Mouse (Mus musculus): Measurements from ENCODE around the gene H2-T24. TPM values are rescaled to one million over a fixed set of nuclear protein-coding genes. Genes with fewer than 3 reads are reported as not detected.
"Not testable (repeated sequence)": the region's sequence is repeated elsewhere in the genome, so short reads cannot be mapped to it uniquely, and the experiment has no call there.

H2-T24 gene
- total RNA-seq (2021) = 1 to 10 TPM in 1 of 2 experiments, under 1 TPM in 1; 0.98 to 1.5 TPM
- long read RNA-seq, experiment 1 = 0 reads
- long read RNA-seq, experiment 2 = 0 reads

GRCm38 (mm10) chr17:36020191-36021073 lies at the start of gene H2-T24:
Gene H2-T24, minus strand, starts transcription at chr17:36020560.
- DNase-seq (ENCODE audit: low spot score) = peak; percentile 56

- DNase-seq (ENCODE audit: low spot score) = peak; percentile 87
These were observed 40.5 kb upstream of the H2-T24 start for GRCm38 (mm10) chr17:36060829-36061228.

DNA sequence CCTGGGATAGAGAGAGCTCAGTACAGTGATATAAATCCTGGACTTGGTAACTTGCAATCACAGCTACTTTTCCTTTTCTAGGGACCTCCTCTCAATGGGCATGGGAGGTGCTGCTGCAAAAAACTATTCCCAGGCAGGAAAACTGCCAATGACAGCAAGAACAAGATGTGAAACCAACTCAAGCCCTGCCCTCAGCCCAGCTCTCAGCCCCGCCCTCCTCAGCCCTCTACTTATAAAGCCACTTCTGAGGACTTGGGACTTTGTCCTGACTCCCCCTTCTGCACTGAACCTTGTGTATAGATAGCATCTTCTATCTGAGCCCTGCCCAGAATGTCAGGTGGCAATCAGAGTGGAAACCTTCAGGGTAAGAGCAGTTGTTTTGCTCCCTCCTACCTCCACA lies 38.0 kb upstream of the H2-T24 start, which contains the start of gene Gm11127:
Gene Gm11127 (minus strand): TSS at position 10 of the 400 bp plus-strand sequence.
- DNase-seq (ENCODE audit: low spot score) = not testable (repeated sequence)

DNA sequence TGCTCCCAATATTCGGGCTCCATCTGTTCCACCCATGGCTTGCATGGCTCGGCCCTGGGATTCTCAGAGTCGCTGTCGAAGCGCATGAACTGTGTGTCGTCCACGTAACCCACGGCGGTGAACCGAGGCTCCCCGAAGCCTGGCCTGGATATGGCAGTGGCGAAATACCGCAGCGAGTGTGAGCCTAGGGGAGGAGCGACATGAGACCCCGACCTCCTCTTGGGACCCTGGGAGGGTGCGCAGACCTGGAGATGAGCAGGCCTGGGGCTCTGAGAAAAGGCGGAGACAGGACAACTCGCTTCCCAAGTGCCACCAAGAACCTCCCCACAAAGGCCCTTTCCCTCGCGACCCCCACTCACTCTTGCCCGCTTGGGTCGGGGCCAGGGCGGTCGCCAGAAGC lies 37.6 kb upstream of the H2-T24 start:
- DNase-seq (ENCODE audit: low spot score) = not testable (repeated sequence)

DNA sequence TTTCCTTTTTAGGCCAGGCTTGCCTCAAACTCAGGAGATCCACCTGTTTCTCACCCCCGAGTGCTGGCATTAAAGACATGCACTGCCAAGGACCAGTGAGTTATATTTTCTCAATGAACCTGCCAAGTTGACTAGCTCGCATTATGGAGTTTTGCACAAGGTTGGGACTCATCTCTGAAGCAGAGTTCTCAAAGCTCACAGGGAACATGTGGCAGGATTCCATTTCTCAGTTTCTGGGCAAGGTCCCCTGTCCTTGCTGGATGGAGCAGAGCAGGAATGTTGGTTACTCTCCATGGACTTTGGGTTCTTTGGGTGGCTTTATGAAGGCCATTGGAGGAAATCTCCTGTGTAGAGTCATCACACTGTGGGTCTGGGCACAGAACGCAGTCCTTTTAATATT lies 22.9 kb upstream of the H2-T24 start:
- DNase-seq (ENCODE audit: low spot score) = no peak

- peak; percentile 83 for DNase-seq (ENCODE audit: low spot score)
These were observed 22.3 kb upstream of the H2-T24 start, which contains the start of the genes H2-T22 and Gm6034 for GRCm38 (mm10) chr17:36042610-36043169. Gene H2-T22, minus strand, starts transcription at chr17:36042747. Gene Gm6034, plus strand, starts transcription at chr17:36042961.

DNA sequence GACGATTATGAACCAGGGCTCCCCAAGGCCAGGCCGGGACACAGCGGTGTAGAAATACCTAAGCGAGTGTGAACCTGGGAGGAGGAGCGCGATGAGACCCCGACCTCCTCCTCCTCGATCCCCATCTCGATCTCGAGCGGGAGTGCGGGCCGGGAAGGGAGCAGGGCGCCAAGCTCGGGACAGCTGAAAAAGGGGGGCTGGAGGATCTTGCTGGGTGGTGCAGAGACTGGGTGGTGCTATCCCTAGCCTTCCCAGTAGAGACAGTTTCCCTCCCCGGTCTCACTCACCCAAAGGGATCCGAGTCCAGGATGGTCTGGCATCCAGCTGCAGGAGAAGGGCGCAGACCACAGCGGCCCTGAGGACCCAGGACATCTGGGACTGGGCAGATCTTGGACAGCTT lies 21.7 kb upstream of the H2-T24 start:
- DNase-seq (ENCODE audit: low spot score) = not testable (repeated sequence)

- DNase-seq (ENCODE audit: low spot score) = not testable (repeated sequence)
These were observed 20.2 kb upstream of the H2-T24 start for GRCm38 (mm10) chr17:36040604-36041003.

- not testable (repeated sequence) for DNase-seq (ENCODE audit: low spot score)
These were observed 15.8 kb upstream of the H2-T24 start for GRCm38 (mm10) chr17:36036126-36036525.

DNA sequence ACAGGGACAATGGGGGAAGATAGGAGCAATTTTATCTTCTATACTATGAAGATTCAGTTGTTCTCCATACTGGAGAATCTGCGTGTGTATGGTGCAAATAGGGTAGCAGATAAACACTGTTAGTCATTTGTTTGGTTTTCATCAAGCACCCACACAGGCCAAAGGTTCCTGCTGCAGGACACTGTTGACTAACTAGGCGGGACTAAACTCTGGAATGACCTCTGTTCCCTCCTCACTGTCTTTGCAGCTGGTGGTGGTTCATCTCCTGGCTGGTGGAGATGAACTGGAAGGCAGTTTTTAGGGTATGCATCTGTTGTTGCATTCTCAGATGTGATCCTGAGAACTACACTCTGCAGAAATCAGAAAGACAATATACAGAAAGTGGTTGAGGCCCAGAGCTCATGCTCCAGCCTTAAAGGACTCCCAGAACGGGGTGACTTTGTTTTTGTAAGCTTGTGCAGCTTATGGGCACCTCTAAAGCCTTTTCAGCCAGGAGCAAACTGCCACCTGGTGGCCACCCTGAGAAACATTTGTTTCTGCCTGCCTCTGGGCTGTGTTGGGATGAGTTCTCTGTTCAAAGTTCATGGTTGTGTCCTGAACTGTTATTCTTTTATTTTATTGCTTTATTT lies 14.8 kb upstream of the H2-T24 start:
- DNase-seq (ENCODE audit: low spot score) = peak; percentile 55

- DNase-seq (ENCODE audit: low spot score) = not testable (repeated sequence)
These were observed 14.2 kb upstream of the H2-T24 start for GRCm38 (mm10) chr17:36034524-36034923.

DNA sequence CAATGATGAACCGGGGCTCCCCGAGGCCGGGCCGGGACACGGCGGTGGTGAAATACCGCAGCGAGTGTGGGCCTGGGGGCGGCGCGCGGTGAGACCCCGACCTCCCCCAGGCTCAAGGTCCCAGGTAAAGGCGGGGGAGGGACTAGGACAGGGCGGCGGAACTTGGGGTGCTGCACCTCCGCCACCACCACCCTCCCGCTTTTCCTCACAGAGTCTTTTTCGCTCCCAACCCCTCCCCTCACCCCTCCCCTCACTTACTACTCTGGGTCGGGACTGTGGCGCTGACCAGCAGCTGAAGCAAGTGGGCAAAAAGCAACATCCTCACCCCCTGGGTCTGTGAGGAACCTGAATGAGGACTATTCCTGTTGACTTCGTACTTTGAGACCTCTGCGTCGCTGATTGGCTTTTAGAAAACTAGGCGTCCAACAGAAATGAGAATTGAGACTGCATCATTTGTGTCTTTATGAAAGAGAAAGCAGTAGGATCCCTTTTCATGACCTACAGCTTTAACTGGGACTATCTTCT lies 12.1 kb upstream of the H2-T24 start, which contains the start of gene H2-T23:
Gene H2-T23 (minus strand): TSS at position 505 of the 525 bp plus-strand sequence.
- DNase-seq (ENCODE audit: low spot score) = peak; percentile 47

DNA sequence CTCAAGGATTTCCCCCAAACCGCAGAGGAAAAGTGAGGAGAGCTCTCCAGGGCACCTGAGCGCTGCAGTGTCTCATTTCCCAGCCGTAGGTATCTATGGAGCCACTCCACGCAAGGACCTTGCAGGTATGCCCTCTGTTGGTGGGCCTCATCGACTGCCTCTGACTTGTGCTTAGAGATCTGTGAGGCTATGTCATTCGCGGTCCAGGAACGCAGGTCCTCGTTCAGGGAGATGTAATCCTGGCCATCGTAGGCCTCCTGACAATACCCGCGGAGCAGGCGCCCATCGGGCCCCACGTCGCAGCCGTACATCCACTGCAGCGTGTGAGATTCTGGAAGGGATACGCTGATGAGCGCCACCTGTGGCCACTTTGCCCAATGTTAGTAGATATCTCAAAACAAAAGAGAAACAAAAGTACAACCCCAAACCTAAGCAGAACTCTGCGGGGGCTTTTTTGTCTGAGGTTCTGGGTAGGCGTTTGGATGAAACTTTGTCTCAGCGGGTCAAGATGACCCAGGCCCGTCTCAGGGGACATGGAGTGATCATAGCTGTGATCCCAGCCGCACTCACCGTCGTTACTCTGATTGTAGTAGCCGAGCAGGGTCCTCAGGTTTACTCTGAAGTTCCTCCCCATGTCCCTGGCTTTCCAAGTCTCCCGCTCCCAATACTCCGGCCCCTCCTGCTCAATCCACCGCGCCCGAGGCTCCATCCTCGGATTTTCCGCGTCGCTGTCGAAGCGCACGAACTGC lies 11.4 kb upstream of the H2-T24 start:
- DNase-seq (ENCODE audit: low spot score) = peak; percentile 36

DNA sequence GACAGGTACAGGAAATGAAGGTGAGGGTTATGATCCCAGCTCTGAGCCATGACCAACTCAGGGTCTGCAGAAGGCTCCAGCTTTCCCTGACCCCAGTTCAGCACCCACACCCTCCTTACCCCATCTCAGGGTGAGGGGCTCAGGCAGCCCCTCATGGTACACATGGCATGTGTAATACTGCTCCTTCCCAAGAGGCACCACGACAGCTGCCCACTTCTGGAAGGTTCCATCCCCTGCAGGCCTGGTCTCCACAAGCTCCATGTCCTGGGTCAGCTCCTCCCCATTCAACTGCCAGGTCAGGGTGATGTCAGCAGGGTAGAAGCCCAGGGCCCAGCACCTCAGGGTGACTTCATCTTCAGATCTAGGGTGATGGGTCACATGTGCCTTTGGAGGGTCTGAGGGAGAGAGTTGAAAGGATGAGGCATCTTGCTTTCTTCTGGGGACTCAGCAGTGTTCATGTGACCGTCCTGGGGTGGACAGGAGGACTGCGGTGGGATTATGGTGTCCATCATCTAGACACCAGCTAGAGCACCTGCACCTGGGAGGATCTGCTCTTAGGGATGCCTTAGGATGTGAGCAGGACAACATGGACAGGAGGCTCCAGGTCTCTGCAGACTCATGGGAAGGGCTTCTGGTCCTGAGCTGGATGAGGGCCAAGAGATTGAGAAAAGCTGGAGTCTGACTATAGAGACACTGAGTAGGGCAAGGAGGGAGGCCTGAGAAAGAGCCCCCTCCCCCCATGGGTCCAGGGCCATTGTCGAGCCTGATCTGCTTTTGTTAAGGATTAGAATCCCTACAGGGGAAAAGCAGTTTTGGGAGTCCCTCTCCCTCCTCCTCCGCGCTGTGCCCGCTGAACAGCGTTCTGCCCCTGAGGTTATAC lies 10.6 kb upstream of the H2-T24 start:
- not testable (repeated sequence) for DNase-seq (ENCODE audit: low spot score)

DNA sequence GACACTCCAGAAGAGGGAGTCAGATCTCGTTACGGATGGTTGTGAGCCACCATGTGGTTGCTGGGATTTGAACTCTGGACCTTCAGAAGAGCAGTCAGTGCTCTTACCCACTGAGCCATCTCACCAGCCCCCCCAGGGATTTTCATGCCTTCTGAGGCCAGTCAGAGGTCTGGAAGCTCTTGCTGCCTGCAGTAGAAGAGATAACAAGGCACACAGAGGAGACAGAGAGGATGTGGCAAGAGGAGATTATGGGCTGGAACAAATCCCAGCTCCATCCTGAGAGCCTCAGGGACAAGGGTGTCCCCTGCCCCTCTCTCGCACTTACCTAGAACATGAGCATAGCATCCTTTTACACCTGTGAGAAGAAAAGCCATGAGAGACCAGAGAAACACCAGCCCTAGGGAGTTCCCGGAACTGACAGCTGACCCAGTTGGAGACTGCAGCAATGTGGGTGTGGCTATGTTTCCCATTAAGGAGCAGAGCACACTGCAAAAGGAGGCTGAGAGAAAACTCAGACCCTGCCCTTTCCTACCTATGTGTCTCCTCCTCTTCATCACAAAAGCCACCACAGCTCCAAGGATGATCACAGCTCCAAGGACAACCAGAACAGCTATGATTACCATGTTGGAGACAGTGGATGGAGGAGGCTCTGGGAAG lies 9.8 kb upstream of the H2-T24 start:
- DNase-seq (ENCODE audit: low spot score) = not testable (repeated sequence)

GRCm38 (mm10) chr17:36028879-36029619 lies 8.7 kb upstream of the H2-T24 start:
- DNase-seq (ENCODE audit: low spot score) = no peak

- no peak for DNase-seq (ENCODE audit: low spot score)
These were observed 7.3 kb upstream of the H2-T24 start for GRCm38 (mm10) chr17:36027663-36028062.

DNA sequence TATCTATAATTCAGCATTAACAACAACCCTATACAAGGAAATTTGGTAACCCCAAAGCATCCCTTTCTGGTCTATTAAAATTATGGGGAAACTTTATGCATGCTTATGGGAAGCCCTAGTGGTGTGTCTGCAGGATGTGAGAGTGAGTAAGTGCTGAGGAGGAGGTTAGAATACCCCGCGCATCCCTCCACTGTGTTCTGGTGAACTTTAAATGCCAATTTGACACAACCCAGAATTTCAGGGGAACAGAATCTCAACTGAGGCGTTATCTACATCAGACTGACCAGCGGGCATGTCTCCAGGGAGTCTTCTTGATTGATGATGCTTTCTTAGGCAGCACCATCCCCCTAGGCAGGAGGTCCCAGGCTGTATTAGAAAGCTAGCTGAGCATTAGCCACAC lies 5.5 kb upstream of the H2-T24 start:
- no peak for DNase-seq (ENCODE audit: low spot score)

DNA sequence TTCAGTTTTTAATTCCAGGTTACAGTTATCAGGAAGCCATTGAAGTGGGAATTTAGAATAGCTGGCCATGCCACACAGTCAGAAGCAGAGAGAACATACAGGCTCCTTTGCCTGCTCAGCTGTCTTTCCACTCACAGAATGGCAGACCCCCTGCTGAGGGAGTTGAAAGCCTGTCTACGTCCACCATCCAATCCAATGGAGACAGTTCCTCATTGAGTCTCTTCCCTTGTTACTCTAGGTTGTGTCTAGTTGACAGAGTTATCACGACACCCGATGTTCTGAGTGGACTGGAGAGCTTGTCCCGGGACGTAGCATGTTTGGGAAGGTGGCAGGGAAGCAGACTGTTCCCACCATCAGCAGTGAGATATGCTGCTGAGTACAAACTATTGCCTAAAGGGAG lies 4.8 kb upstream of the H2-T24 start:
- DNase-seq (ENCODE audit: low spot score) = no peak
